Mouse (Mus musculus) heart, postnatal 0 days (tissue): ENCODE measurements at regions not wholly inside any gene's neighbourhood (a gene's known extent, or its start where the extent isn't known, plus 50 kb on each side); places are given as distances from the start of the nearest gene placed in this dataset.

Source experiments
- ATAC-seq: fragments of 200-750 bp; cut with Nextera tagmentation; 2 replicates; pipeline ENCODE4 v1.8.0; 2017; ENCODE audit warnings: low read depth, moderate number of reproducible peaks, moderate library complexity; ENCODE audit not compliant: insufficient read depth
- DNase-seq: peaks from one replicate; pipeline ENCODE4 v3.0.0-alpha.2; 2016; ENCODE audit warnings: low spot score
- H3K27ac ChIP-seq: fragments of 300-500 bp; sonication (generic); 2 replicates; pipeline ENCODE4 v1.5.1; 2014; ENCODE audit warnings: low read depth, mild to moderate bottlenecking
- H3K27me3 ChIP-seq: fragments of 300-500 bp; sonication (generic); 2 replicates; pipeline ENCODE4 v1.6.1; 2014; ENCODE audit warnings: low read length, mixed read lengths; ENCODE audit not compliant: control insufficient read depth, insufficient read depth
- H3K36me3 ChIP-seq: fragments of 300-500 bp; sonication (generic); replicated peaks from 2 replicates; pipeline ENCODE4 v1.6.1; 2014; ENCODE audit warnings: low read length, mixed read lengths; ENCODE audit not compliant: control insufficient read depth, insufficient read depth
- H3K4me1 ChIP-seq: fragments of 300-500 bp; sonication (generic); 2 replicates; pipeline ENCODE4 v1.6.1; 2014; ENCODE audit warnings: antibody characterized with exemption; ENCODE audit not compliant: control insufficient read depth, insufficient read depth
- H3K4me2 ChIP-seq: fragments of 300-500 bp; sonication (generic); 2 replicates; pipeline ENCODE4 v1.6.1; 2014; ENCODE audit warnings: low read depth, mild to moderate bottlenecking, low read length, moderate library complexity
- H3K4me3 ChIP-seq: fragments of 300-500 bp; sonication (generic); 2 replicates; pipeline ENCODE4 v1.5.1; 2014; ENCODE audit warnings: low read depth, low read length
- H3K9ac ChIP-seq: fragments of 300-500 bp; sonication (generic); replicated peaks from 2 replicates; pipeline ENCODE4 v1.6.1; 2014; ENCODE audit warnings: low read depth, low read length, mixed read lengths
- H3K9me3 ChIP-seq: fragments of 300-500 bp; sonication (generic); replicated peaks from 2 replicates; pipeline ENCODE4 v1.6.1; 2016; ENCODE audit warnings: low read length; ENCODE audit not compliant: control insufficient read depth
- CTCF ChIP-seq: IDR thresholded peaks from 2 replicates; pipeline ENCODE4 v1.5.1; 2016; ENCODE audit warnings: antibody characterized with exemption, control low read depth, low read depth
- EP300 ChIP-seq: IDR thresholded peaks from 2 replicates; pipeline ENCODE4 v1.6.1; 2016; ENCODE audit warnings: antibody characterized with exemption, low read depth
- WGBS: fragments of 180-500 bp; shearing (Covaris S2); extraction: QIAGEN DNeasy Blood & Tissue Kit; methylation state at CpG from one replicate; pipeline ENCODE4 v1.1.7; 2014; 5-methylcytosine and 5-hydroxymethylcytosine counted together

DNA sequence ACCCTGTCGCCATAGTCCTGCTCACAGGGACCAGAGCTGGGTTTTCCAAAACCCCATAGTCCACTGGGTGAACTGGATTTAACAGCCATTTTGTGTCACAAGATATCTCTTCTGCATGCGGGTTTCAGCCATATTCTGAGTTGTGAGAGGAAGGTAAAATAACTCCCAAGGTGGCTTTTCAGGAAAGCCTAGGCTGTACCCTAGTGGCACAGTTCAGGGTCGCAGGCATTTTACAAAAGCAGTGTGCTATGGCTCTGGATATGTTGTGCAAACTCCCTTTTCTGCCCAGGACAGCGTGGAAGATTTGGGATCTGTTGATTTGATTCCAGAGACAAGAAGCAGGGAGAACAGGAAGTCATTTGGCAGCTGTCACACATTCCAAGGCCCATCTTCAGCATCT is 588.3 kb upstream of the Mgmt start:
- H3K4me3 ChIP-seq = no peak overlapping the region
- H3K4me1 ChIP-seq = no peaks in the 10 kb centered on the region
- H3K36me3 ChIP-seq = no peaks in the 10 kb centered on the region
- no peaks in the 10 kb centered on the region for H3K9me3 ChIP-seq
- no peak overlapping the region for H3K4me2 ChIP-seq
- no peak overlapping the region for H3K27ac ChIP-seq
- DNase-seq (no peak), ATAC-seq (no peak)
- no peak overlapping the region for H3K9ac ChIP-seq
- no peaks in the 10 kb centered on the region; the same call in 1 of the 2 replicates for H3K27me3 ChIP-seq
- TF ChIP-seq CTCF (peak; percentile 44), EP300 (no peak)
- WGBS = 60% methylated on average over 4 of the region's 4 CpGs

DNA sequence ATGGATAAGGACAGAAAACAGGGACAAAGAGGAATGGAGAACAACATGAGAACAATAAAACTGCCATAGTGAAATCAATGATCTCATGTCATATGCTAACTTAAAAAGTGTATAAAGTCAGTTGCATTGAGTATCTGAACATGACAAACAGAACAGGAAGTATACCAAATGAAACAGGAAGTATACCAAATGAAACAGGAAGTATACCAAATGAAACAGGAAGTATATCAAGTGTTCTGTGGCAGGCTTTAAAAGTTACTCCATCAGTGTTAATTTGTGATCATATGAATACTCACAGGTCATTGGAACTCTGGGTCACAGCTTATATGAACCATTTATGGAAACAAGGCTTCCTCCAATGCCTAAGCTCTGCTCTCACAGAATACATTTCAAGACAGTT is 585.6 kb upstream of the Mgmt start:
- Histone ChIP-seq H3K27ac (no peak overlapping the region), H3K4me2 (no peak overlapping the region), H3K4me1 (no peaks in the 10 kb centered on the region), H3K36me3 (no peaks in the 10 kb centered on the region), H3K9me3 (no peaks in the 10 kb centered on the region), H3K27me3 (no peaks in the 10 kb centered on the region; the same call in 1 of the 2 replicates), H3K4me3 (no peak overlapping the region), H3K9ac (no peak overlapping the region)
- TF ChIP-seq CTCF (no peak), EP300 (no peak)
- ATAC-seq (no peak), DNase-seq (no peak)

DNA sequence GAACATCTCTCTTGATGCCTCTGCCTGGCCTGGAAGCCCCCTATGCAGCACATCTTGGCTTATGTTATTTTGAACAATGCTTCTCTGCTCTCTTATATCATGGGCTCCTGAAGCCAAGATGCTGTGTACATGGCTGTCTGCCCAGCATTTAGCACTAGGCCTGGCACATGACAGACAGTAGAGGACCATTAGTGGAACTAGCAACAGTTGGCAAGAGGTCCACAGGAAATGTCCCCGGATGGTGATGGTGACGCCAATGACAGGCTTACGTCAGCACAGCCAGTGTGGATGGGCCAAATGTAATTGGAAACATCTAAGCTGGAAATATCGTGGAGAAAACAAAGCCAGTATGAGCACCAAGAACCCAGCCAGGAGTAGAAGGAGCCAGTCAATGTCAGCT is 567.1 kb upstream of the Mgmt start:
- Histone ChIP-seq H3K9me3 (no peaks in the 10 kb centered on the region), H3K4me3 (no peak overlapping the region), H3K9ac (no peak overlapping the region), H3K4me1 (0 out of 2 replicates have a peak, but pooled peaks cover 7% of the 10 kb centered on the region), H3K4me2 (no peak overlapping the region), H3K27me3 (no peaks in the 10 kb centered on the region), H3K27ac (no peak overlapping the region), H3K36me3 (no peaks in the 10 kb centered on the region)
- no peak for TF ChIP-seq EP300
- no peak for TF ChIP-seq CTCF
- 42% methylated on average over 4 of the region's 4 CpGs for WGBS
- DNase-seq (peak; percentile 46), ATAC-seq (peak; percentile 80)

DNA sequence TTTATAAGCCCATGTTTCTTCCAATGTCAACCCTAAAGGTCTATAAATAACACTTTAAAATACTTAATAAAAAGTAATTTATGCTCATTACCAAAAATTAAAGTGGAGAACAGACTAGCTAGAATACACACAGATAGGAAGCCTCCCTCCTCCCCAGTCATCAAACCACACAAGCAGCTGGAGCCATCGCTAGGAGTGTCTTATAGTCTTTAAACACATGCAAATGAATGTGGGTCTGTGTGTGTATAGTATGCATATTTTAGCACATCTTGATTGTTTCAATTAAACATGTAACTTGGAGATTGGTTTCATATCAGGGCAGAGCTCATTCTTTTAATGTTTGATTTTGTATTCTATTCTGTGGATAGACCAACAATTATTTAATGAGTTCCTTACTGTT is 564.0 kb upstream of the Mgmt start:
- H3K9me3 ChIP-seq = no peaks in the 10 kb centered on the region
- no peak overlapping the region for H3K4me3 ChIP-seq
- H3K36me3 ChIP-seq = no peaks in the 10 kb centered on the region
- no peak for TF ChIP-seq CTCF
- no peak for TF ChIP-seq EP300
- 85% methylated on average over 1 of the region's 1 CpGs for WGBS
- H3K9ac ChIP-seq = no peak overlapping the region
- DNase-seq (no peak), ATAC-seq (no peak)
- H3K4me1 ChIP-seq = 0 out of 2 replicates have a peak, but pooled peaks cover 7% of the 10 kb centered on the region
- H3K27me3 ChIP-seq = no peaks in the 10 kb centered on the region
- H3K27ac ChIP-seq = no peak overlapping the region
- H3K4me2 ChIP-seq = no peak overlapping the region

DNA sequence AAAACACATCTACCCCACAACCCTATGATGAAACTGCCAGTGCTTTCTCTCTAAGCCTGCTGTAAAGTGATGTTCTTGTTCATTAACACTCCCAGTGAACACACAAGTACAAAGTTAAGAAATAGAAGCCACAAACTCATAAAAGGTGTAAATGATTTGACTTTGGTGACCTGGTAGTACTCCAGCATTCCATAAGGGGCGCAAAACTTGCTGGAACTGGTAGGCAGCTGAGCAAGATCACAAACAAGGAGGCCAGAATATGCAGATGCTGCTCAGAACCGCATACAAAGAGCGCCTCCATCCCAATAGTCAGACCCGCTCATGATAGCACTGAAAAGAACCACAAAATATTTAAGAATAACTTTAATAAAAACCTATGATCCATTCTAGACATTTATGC is 561.6 kb upstream of the Mgmt start:
- Histone ChIP-seq H3K27ac (no peak overlapping the region), H3K4me2 (no peak overlapping the region), H3K9ac (no peak overlapping the region), H3K27me3 (no peaks in the 10 kb centered on the region), H3K4me3 (no peak overlapping the region), H3K36me3 (no peaks in the 10 kb centered on the region), H3K4me1 (no peaks in the 10 kb centered on the region), H3K9me3 (no peaks in the 10 kb centered on the region)
- WGBS = 62% methylated on average over 4 of the region's 4 CpGs
- TF ChIP-seq EP300 = no peak
- peak; percentile 35 for TF ChIP-seq CTCF
- ATAC-seq (no peak), DNase-seq (no peak)

DNA sequence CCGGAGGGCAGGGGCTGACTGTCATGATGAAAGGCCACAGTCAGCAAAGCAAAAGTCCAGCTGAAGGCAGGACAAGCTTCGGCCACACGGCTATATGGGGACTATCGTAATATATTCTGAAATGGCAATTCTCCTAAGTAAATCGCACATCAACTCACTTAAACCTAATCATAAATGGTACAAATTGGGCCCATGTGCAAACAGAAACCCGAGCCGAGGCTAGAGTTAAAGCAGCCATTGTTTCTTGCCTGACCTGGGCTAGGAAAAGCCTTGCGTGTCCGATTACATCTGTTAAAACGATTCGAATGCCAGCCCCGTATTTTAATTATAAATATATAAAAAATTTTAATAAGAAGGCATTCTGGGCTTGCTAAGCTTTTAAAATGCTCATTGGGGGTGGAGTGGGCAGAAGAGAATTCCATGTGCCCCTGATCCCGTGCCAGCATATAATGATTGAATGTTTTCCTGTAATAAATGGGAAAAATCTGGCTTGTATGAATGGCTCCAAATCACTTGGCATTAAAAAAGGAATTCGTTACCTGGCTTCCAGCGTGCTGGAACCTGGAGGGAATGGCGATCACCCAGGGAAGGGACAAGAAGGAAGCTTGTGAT is 552.7 kb upstream of the Mgmt start:
- no peaks in the 10 kb centered on the region for H3K27me3 ChIP-seq
- no peak overlapping the region for H3K27ac ChIP-seq

More for the DNA sequence above, 552.7 kb upstream of the Mgmt start:
- Histone ChIP-seq H3K9ac (no peak overlapping the region), H3K4me1 (0 out of 2 replicates have a peak, but pooled peaks cover 11% of the 10 kb centered on the region), H3K4me2 (no peak overlapping the region), H3K9me3 (no peaks in the 10 kb centered on the region), H3K4me3 (no peak overlapping the region), H3K36me3 (no peaks in the 10 kb centered on the region)
- WGBS = 89% methylated on average over 16 of the region's 16 CpGs
- no peak for TF ChIP-seq EP300
- TF ChIP-seq CTCF = no peak
- ATAC-seq (no peak), DNase-seq (no peak)
